Mouse (Mus musculus) lung, adult 2 months (tissue): ENCODE results near the gene Nt5dc3.

Experiments used
- CTCF ChIP-seq: fragments of 200-500 bp; IDR thresholded peaks from 2 replicates; pipeline ENCODE4 v1.5.1; 2011; ENCODE audit warnings: mild to moderate bottlenecking, low read length, control low read depth; ENCODE audit not compliant: insufficient read depth
- POLR2A ChIP-seq: fragments of 200-500 bp; IDR thresholded peaks from 2 replicates; pipeline ENCODE4 v1.6.1; 2011; ENCODE audit warnings: low read depth, mild to moderate bottlenecking, control low read depth, low read length, borderline replicate concordance; ENCODE audit errors: extremely low read depth

GRCm38 (mm10) chr10:86863429-86863828 lies 84.6 kb downstream of the Nt5dc3 start:
- TF ChIP-seq CTCF (peak; percentile 30), POLR2A (no peak)
